Mouse (Mus musculus) liver, embryonic 14.5 days (tissue): ENCODE data around the gene Ppp3r2.

ENCODE experiments used
- CTCF ChIP-seq: IDR thresholded peaks from 2 replicates; pipeline ENCODE4 v1.5.1; 2016; ENCODE audit warnings: antibody characterized with exemption, low read depth, control low read depth
- EP300 ChIP-seq: IDR thresholded peaks from 2 replicates; pipeline ENCODE4 v1.6.1; 2016; ENCODE audit warnings: antibody characterized with exemption, low read depth

DNA sequence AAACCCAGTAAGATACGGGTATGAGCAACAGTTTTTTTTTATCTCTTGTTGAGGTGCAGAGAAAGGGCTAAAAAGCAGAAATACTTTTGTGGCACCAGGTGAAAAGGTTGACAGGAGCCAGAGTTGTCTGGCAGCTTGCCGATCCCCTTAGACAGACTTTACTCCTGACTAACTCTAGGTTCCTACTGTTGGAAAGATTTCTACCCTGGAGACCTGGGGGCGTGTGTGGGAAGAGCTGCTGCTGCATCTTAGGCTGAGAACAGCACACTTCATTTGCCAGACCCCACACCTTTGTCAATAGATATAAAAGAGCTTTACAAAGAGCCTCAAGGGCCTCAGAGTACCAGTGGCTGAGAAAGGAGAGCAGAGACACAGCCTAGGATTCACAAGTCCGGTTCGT lies 17.0 kb downstream of the Ppp3r2 start:
- TF ChIP-seq CTCF (no peak), EP300 (no peak)
